Mouse (Mus musculus) megakaryocyte, adult 5-6 weeks (primary cell): ENCODE data around the gene D430019H16Rik. TPM values are rescaled to one million over a fixed set of nuclear protein-coding genes. Genes with fewer than 3 reads are reported as not detected.

Experiments used
- ATAC-seq: 2 replicates; pipeline ENCODE4 v1.8.0; 2016; ENCODE audit warnings: mild to moderate bottlenecking, inconsistent platforms; ENCODE audit not compliant: poor library complexity, severe bottlenecking
- total RNA-seq, 2 experiments: library from RNA; stranded (forward) in 1 of 2; stranded (reverse) in 1 of 2; fragments of 153-499, 151-499 nt in 1 of 2; fragments of 221-1000, 200-1000 nt in 1 of 2; gene quantifications; 2 replicates each; pipeline versions ENCODE4 v1.2.3 to v1.2.4; 2015 to 2017

Gene D430019H16Rik
- total RNA-seq, 2 experiments from 2014 or later, result not detected

- peak; percentile 94 for ATAC-seq
These were observed 29.8 kb downstream of the D430019H16Rik start for GRCm38 (mm10) chr12:105483503-105483902.

GRCm38 (mm10) chr12:105490227-105490626, 36.6 kb downstream of the D430019H16Rik start:
- peak; percentile 58 for ATAC-seq

GRCm38 (mm10) chr12:105490794-105491193, 37.1 kb downstream of the D430019H16Rik start:
- ATAC-seq, result peak; percentile 81

DNA sequence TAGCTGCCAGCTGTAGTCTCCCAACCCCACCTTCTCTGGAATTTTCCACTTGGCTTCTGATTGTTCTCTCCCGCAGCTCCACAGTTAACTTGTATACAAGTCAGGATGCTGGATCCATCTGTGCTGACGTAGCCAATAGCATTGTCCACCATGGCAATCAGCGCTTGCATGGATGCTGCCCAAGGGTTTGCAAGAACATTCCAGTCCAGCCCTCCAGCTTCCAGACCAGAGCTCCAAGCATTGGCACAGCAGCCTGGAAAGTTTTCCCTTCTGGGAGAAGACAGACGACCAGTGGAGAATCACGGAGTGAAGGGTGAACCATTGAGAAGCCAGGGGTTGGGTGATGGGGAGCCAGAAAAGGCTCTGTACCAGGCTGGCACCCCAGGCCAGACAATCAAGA, 41.1 kb downstream of the D430019H16Rik start:
- ATAC-seq, result no peak

GRCm38 (mm10) chr12:105497894-105498293, 44.2 kb downstream of the D430019H16Rik start:
- peak; percentile 93 for ATAC-seq

GRCm38 (mm10) chr12:105498423-105498822, 44.8 kb downstream of the D430019H16Rik start:
- no peak for ATAC-seq

DNA sequence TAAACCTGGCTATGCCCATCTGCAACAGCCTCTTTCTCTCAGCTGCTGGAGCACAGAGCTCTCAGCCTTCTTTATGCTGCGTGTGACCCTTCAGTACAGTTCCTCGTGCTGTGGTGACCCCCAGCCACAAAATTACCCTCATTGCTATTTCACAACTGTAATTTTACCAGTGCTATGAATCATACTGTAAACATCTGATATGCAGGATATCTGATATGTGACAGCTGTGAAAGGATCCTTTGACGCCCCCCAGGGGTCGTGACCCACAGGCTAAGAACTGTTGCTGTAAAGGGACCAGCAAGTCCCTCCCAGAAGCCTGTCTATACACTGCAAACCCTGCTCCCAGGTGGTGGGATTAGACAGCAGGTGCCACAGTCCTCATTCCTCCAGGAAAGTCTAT, 45.2 kb downstream of the D430019H16Rik start:
- no peak for ATAC-seq

DNA sequence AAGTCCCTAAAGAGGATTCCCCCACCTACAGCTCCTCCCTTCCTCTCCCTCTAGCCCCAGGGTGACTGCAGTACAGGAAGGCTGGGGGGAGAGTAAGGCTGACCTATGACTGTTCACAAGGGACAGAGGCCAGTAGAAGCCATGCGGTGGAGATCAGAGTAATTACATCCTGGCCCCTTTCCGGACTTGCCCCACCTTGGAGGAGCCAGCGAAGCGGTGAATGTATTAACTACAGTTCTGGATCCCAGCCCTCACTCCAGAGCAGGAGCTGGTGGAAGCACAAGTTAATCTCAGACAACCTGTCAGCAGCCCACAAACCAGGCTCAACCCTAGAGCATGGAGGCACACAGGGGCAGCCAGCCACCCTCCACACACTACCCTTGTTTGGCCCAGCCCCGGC, 47.3 kb downstream of the D430019H16Rik start:
- ATAC-seq, result no peak

DNA sequence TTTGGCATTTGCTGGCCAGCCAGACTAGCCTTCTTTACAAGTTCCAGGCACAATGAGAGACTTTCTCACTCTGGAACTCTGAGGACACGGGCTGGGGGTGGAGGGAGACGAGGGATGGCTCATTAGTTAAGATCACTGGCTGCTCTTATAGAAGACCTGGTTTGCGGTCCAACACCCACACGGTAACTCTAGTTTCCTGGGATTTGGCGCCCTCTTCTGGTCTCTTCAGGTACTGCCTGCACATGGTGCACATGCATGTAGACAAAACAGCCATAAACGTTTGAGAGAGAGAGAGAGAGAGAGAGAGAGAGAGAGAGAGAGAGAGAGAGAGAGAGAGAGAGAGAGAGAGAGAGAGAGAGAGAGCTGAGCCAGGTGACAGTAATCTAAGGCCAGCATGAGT, 51.1 kb downstream of the D430019H16Rik start:
- ATAC-seq, result peak; percentile 53; the same call in 1 of the 2 replicates

- ATAC-seq, result 0 out of 2 replicates have a peak, but pooled peaks have one; percentile 18
These were observed 57.5 kb downstream of the D430019H16Rik start for GRCm38 (mm10) chr12:105511109-105511508.

DNA sequence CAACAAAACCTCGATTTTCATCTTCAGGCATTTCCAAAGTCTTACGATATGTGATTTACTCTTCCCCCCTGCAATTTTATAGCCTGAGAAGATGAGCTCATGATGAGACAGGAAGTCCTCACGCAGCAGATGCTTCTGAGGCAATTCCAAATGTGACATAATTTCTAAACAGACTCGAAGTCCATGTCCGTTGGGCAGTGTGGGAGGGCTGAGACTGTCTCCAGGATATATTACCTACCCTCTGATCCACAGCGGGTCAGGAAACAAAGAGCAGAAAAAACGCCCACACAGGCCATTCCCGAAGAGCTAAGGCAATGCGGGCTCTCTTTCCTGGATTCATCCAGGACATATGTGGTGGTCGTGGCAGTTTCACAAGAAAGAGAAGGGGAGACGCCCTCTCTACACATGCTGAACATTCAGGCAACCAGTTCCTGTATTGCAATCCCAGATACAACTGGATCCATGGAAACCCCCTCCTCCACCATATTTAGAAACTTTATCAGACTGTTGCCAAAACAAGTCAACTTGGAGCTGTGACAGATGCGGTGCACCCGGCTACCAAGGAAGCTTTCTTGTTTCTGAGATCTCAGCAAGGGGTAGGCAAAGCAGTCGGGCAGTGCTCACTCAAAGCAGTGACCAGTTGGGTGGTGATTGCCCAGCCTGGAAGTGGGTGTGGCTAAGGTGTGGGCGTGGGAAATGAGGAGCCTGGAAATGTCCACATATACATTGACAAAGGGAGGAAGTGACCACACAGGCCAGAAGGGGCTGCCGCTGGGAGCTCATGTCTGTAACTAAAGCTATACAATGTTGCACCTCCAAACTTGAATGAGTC, 58.2 kb downstream of the D430019H16Rik start:
- peak; percentile 86 for ATAC-seq

DNA sequence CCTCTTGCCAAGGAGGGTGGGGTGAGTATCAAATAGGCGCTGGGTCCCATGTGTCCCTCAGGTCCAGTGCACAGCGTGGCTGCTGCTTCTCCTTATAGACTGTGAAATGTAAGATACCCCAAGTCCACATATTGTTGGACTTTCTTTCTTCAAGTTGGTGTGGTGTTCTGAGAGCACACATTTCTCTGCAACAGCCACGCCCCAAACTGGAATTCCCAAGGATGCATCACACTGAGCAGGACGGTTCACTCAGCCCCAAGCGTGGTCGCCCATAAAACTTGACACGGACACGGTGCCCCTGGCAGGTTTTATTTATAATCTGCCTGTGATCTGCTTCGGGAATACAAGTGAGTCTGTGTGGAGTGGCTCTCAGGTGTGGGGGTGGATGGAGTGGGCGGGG, 60.5 kb downstream of the D430019H16Rik start:
- no peak for ATAC-seq

GRCm38 (mm10) chr12:105517026-105517675, 63.5 kb downstream of the D430019H16Rik start:
- ATAC-seq, result no peak

- ATAC-seq, result no peak
These were observed 66.2 kb downstream of the D430019H16Rik start for GRCm38 (mm10) chr12:105519851-105520250.

DNA sequence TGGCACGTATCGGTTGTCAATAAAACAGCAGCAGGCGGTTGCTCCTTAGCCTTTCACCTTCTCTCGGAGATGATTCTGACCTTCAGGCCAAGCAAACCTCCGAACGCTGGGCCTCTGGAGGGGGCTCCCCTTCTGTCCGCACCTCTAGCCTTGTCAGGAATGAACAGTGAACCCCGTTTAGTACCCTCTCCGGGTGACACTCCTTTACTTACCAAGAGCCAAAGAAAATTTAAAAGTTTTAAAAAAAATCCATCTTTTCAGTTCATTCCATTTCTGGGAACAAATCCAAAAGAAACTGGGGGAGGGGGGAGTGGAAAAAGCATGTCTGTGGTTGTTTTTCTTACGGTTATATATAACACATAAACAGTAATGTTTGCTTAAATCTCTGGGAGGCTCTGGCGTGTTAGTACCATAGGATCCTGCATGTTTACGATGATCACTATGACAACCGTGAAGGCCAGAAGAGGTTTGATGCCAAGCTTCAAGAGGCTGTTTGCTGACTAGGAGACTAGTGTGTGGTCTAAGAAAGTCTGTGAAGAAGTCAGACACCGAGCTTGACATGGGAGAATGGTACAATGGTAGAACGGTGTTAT, 67.6 kb downstream of the D430019H16Rik start:
- no peak for ATAC-seq

DNA sequence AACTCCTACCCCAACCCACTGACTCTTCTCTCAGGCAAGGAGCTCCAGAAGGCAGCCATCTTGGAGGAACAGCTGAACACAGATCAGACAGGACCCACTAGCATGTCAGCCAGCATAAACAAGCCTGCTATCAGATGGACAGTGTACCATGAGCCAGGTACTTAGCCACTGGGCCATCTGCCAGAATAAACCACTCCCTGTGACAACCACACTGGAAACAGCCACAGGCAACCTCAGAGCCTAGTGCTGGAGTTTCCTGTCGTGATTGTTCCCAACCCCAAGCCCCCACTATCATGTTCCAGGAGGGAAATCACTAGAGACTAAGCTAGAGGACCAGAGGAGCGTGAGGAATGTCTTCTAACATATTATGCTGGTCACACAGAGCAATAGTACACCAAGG, 70.1 kb downstream of the D430019H16Rik start:
- ATAC-seq, result no peak

DNA sequence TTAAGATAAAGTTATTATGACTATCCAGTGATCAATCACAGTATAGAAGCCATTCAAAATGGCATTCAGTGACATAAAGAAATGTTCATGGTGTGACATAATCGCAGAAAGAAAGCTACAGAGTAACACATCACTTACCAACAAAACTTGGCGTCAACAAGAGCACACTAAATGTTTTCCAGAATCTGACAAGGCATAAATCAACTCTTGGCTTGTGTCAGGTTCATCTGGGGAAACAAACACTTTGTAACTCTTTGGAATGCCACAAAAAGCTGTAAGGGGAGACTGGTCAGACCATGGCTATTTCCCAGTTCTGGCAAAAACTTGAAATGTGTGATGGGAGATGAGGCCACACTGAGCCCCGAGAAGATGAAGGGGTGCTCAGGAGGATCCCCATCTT, 72.5 kb downstream of the D430019H16Rik start:
- no peak for ATAC-seq

GRCm38 (mm10) chr12:105526829-105527228, 73.2 kb downstream of the D430019H16Rik start:
- ATAC-seq, result no peak

- peak; percentile 67 for ATAC-seq
These were observed 75.9 kb downstream of the D430019H16Rik start for GRCm38 (mm10) chr12:105529545-105529944.

DNA sequence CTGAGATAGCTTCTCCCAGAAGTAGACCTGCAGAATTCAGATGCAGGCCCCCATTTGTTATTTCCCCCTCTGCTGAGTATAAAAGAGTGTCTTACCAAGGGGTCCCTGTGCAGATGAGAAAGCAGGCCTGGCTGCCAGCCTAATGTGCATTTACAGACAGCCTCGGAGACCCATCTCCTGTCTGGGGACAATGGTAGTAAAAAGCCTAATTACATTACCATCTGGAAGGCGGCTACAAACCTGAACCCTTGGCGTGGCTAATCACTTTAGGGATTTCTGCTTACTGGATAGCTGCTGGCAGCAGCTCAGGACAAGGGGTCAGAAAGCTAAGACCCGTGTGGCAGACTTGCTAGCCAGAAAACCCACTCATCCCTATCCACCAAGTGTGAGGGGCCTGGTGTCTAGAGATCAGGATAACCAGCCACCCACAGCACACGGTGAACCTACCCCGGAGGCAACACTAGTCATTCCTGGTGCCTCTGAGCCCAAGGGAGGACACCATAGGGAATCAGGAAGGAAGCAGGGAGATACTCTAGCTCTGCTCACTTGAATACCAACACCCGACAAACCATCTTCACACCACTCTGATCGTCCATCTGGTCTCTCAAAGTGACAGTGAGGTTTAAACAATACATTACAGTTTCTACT, 78.2 kb downstream of the D430019H16Rik start:
- ATAC-seq, result no peak

GRCm38 (mm10) chr12:105534842-105535241, 81.2 kb downstream of the D430019H16Rik start:
- ATAC-seq, result no peak
